Mouse (Mus musculus): ENCODE results near the gene Klf3.

GRCm38 (mm10) chr5:64867551-64867950, 64.4 kb downstream of the Klf3 start:
- TF ChIP-seq POLR2A (IDR thresholded peaks at IDR 0.05; ENCODE audit: low read depth, low read length) (no peak), CTCF (conservative IDR thresholded peaks at IDR 0.05; ENCODE audit: insufficient read depth, insufficient read length, low read depth, low read length) (no peak)
